Mouse (Mus musculus): ENCODE data around the gene 1700003H04Rik. TPM values are rescaled to one million over a fixed set of nuclear protein-coding genes. Genes with fewer than 3 reads are reported as not detected.

The 1700003H04Rik gene
- polyA plus RNA-seq, 1 experiment: not detected

GRCm38 (mm10) chr3:124538260-124538659 is 42.6 kb downstream of the 1700003H04Rik start:
- no peaks in the 10 kb centered on the region for H3K27me3 ChIP-seq (ENCODE audit: control insufficient read depth, insufficient read depth, insufficient read length)
- TF ChIP-seq SRF (IDR thresholded peaks at IDR 0.05; ENCODE audit: control insufficient read depth, insufficient read length, low read depth) (no peak), USF1 (IDR thresholded peaks at IDR 0.05; ENCODE audit: low read depth) (no peak), MYOG (IDR thresholded peaks at IDR 0.05; ENCODE audit: control insufficient read depth in 1 of 3, insufficient read depth in 1 of 3, insufficient read length in 2 of 3, low read depth in 2 of 3) (no peak), MAX (IDR thresholded peaks at IDR 0.05; ENCODE audit: low read depth) (no peak), TCF12 (IDR thresholded peaks at IDR 0.05; ENCODE audit: insufficient read depth, poor library complexity, severe bottlenecking) (no peak), POLR2A (IDR thresholded peaks at IDR 0.05; ENCODE audit: insufficient read length, low read depth) (no peak)
- no peak overlapping the region for H3ac ChIP-seq (ENCODE audit: control insufficient read depth, insufficient read length)
- no peak overlapping the region for H3K4me3 ChIP-seq
- H3K79me2 ChIP-seq (ENCODE audit: control insufficient read depth, insufficient read depth): no peaks in the 10 kb centered on the region
- H3K36me3 ChIP-seq (ENCODE audit: control insufficient read depth, insufficient read depth): no peaks in the 10 kb centered on the region
- no peak overlapping the region for H3K4me2 ChIP-seq (ENCODE audit: low read depth)

DNA sequence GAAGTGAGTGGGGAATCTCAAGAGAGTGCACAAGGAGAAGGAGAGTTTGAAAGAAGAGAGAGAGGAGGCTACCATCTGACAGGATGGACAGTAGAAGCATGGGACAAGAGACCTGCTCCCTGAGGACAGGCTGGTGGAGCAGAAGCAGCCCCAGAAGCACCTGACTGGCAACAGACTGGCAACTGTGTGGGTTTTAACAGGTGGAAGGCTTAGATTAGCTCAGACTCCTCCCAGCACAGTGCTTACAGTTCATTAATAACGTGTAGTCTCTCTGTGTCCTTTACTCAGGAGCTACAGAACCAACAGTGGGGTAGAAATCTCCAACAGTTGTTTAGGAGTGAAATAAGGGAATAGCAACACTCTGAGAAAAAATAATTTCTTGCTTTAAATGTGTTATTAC is 44.3 kb downstream of the 1700003H04Rik start:
- Histone ChIP-seq H3K4me2 (ENCODE audit: low read depth) (no peak overlapping the region), H3K36me3 (ENCODE audit: control insufficient read depth, insufficient read depth) (no peaks in the 10 kb centered on the region), H3ac (ENCODE audit: control insufficient read depth, insufficient read length) (no peak overlapping the region), H3K79me2 (ENCODE audit: control insufficient read depth, insufficient read depth) (no peaks in the 10 kb centered on the region), H3K4me3 (no peak overlapping the region), H3K27me3 (ENCODE audit: control insufficient read depth, insufficient read depth, insufficient read length) (no peaks in the 10 kb centered on the region)
- no peak for TF ChIP-seq POLR2AphosphoS2 (IDR thresholded peaks at IDR 0.05; ENCODE audit: insufficient read length, low read depth)
- TF ChIP-seq TCF3 (IDR thresholded peaks at IDR 0.05; ENCODE audit: insufficient read length, low read depth): no peak
- no peak for TF ChIP-seq CEBPB (IDR thresholded peaks at IDR 0.05; ENCODE audit: insufficient read depth, poor library complexity, severe bottlenecking)
- TF ChIP-seq USF1 (IDR thresholded peaks at IDR 0.05; ENCODE audit: low read depth): no peak
- no peak for TF ChIP-seq REST (IDR thresholded peaks at IDR 0.05; ENCODE audit: insufficient read depth, insufficient read length)
- no peak for TF ChIP-seq E2F4 (IDR thresholded peaks at IDR 0.05; ENCODE audit: insufficient read depth)
- no peak for TF ChIP-seq POLR2A (IDR thresholded peaks at IDR 0.05; ENCODE audit: insufficient read length, low read depth)
- TF ChIP-seq MAX (IDR thresholded peaks at IDR 0.05; ENCODE audit: low read depth): no peak

DNA sequence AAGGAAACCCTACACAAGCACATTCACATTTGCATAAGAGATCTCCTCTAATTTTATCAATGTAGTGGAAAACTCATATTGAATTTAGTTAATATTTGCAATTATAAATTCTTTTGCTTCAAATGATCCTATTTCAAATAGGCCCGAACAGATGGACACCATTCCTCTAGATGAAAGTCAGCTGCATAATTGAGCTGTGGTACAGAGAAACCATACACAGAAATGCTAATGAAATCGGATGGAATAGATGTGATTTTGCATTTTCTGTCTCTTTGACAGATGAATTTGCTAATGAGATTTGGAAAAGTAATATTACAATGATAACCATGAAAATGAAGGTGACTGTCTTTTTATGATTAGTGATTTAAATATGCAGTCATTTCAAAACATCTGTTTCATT is 62.1 kb downstream of the 1700003H04Rik start:
- no peak overlapping the region for H3K4me2 ChIP-seq (ENCODE audit: low read depth)
- TF ChIP-seq REST (IDR thresholded peaks at IDR 0.05; ENCODE audit: insufficient read depth, insufficient read length): no peak
- no peak for TF ChIP-seq MYOG (IDR thresholded peaks at IDR 0.05; ENCODE audit: control insufficient read depth in 1 of 3, insufficient read depth in 1 of 3, insufficient read length in 2 of 3, low read depth in 2 of 3)
- TF ChIP-seq TCF3 (IDR thresholded peaks at IDR 0.05; ENCODE audit: insufficient read length, low read depth): no peak
- no peak for TF ChIP-seq USF1 (IDR thresholded peaks at IDR 0.05; ENCODE audit: low read depth)
- TF ChIP-seq MYOD1 (IDR thresholded peaks at IDR 0.05; ENCODE audit: control insufficient read depth in 1 of 3, insufficient read length in 2 of 3, low read depth in 2 of 3): no peak
- no peak for TF ChIP-seq SRF (IDR thresholded peaks at IDR 0.05; ENCODE audit: control insufficient read depth, insufficient read length, low read depth)
- no peak for TF ChIP-seq E2F4 (IDR thresholded peaks at IDR 0.05; ENCODE audit: insufficient read depth)
- TF ChIP-seq POLR2A (IDR thresholded peaks at IDR 0.05; ENCODE audit: insufficient read length, low read depth): no peak
- no peaks in the 10 kb centered on the region for H3K79me2 ChIP-seq (ENCODE audit: control insufficient read depth, insufficient read depth)
- no peak overlapping the region for H3K4me3 ChIP-seq
- no peak overlapping the region for H3ac ChIP-seq (ENCODE audit: control insufficient read depth, insufficient read length)
- no peaks in the 10 kb centered on the region for H3K36me3 ChIP-seq (ENCODE audit: control insufficient read depth, insufficient read depth)
- no peaks in the 10 kb centered on the region for H3K27me3 ChIP-seq (ENCODE audit: control insufficient read depth, insufficient read depth, insufficient read length)

Other genes with a start within 250 kb of the 1700003H04Rik start
- not detected for gene 1700006A11Rik, start 155.1 kb downstream of the 1700003H04Rik start, polyA plus RNA-seq (2012; fragmentation: generic; extraction: Trizol)

Measured in myocyte (in vitro differentiated cells).